Mouse (Mus musculus) hindbrain, embryonic 15.5 days (tissue): Measurements from ENCODE around the gene Ifi47. TPM values are rescaled to one million over a fixed set of nuclear protein-coding genes. Genes with fewer than 3 reads are reported as not detected.

Experiments used
- ATAC-seq: fragments of 200-750 bp; cut with Nextera tagmentation; 2 replicates; pipeline ENCODE4 v1.8.0; 2017; ENCODE audit warnings: low read depth, moderate number of reproducible peaks, moderate TSS enrichment; ENCODE audit not compliant: low FRiP score
- H3K27ac ChIP-seq: fragments of 300-500 bp; sonication (generic); replicated peaks from 2 replicates; pipeline ENCODE4 v1.5.1; 2015; ENCODE audit warnings: mild to moderate bottlenecking, inconsistent platforms
- H3K27me3 ChIP-seq: fragments of 300-500 bp; sonication (generic); 2 replicates; pipeline ENCODE4 v1.6.1; 2015; ENCODE audit warnings: control low read depth, inconsistent platforms
- H3K36me3 ChIP-seq: fragments of 300-500 bp; sonication (generic); 2 replicates; pipeline ENCODE4 v1.6.1; 2015; ENCODE audit warnings: control low read depth, inconsistent platforms
- H3K4me1 ChIP-seq: fragments of 300-500 bp; sonication (generic); replicated peaks from 2 replicates; pipeline ENCODE4 v1.6.1; 2015; ENCODE audit warnings: control low read depth, inconsistent platforms
- H3K4me2 ChIP-seq: fragments of 300-500 bp; sonication (generic); 2 replicates; pipeline ENCODE4 v1.6.1; 2015; ENCODE audit warnings: moderate library complexity, mild to moderate bottlenecking, inconsistent platforms
- H3K4me3 ChIP-seq: fragments of 300-500 bp; sonication (generic); 2 replicates; pipeline ENCODE4 v1.5.1; 2015; ENCODE audit warnings: mild to moderate bottlenecking, inconsistent platforms
- H3K9ac ChIP-seq: fragments of 300-500 bp; sonication (generic); 2 replicates; pipeline ENCODE4 v1.6.1; 2015; ENCODE audit warnings: inconsistent platforms
- H3K9me3 ChIP-seq: fragments of 300-500 bp; sonication (generic); 2 replicates; pipeline ENCODE4 v1.6.1; 2016; ENCODE audit warnings: control low read depth, inconsistent platforms
- WGBS: fragments of 180-500 bp; shearing (Covaris S2); methylation state at CpG from one replicate; pipeline ENCODE4 v1.1.7; 2015; 5-methylcytosine and 5-hydroxymethylcytosine counted together
- polyA plus RNA-seq: library from polyadenylated mRNA; unstranded; fragments of >200 nt; fragmentation: Nextera tagmentation; extraction: Ambion mirVana; gene quantifications from 2 replicates; pipeline ENCODE4 v1.2.1, GENCODE M21; 2015

The Ifi47 gene
- polyA plus RNA-seq, 1 experiment from 2014 or later = 0.52 TPM

DNA sequence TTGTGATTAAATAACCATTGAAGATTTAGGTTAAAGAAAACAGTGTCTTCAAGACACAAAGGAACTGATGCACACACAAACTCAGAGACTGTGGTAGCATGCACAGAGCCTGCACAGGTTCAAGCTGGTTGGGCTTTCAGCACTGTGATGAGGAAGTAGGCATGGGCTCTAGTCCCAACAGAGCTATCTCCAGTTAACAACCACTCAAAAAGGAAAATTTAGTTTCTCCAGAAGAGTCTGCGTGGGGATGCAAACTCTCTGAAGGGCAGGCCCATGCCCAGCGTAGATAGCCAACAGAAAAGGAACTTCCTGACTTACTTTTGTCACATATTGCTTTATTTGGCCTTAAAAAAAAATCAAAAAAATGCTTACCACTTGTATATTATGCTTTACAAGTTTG lies 16.4 kb downstream of the Ifi47 start:
- Histone ChIP-seq H3K4me2 (no peak overlapping the region), H3K4me1 (no peaks in the 10 kb centered on the region), H3K27me3 (no peaks in the 10 kb centered on the region), H3K9me3 (no peaks in the 10 kb centered on the region), H3K4me3 (no peak overlapping the region), H3K27ac (no peak overlapping the region), H3K9ac (no peak overlapping the region), H3K36me3 (no peaks in the 10 kb centered on the region)
- 99% methylated on average over 2 of the region's 2 CpGs for WGBS
- no peak for ATAC-seq

DNA sequence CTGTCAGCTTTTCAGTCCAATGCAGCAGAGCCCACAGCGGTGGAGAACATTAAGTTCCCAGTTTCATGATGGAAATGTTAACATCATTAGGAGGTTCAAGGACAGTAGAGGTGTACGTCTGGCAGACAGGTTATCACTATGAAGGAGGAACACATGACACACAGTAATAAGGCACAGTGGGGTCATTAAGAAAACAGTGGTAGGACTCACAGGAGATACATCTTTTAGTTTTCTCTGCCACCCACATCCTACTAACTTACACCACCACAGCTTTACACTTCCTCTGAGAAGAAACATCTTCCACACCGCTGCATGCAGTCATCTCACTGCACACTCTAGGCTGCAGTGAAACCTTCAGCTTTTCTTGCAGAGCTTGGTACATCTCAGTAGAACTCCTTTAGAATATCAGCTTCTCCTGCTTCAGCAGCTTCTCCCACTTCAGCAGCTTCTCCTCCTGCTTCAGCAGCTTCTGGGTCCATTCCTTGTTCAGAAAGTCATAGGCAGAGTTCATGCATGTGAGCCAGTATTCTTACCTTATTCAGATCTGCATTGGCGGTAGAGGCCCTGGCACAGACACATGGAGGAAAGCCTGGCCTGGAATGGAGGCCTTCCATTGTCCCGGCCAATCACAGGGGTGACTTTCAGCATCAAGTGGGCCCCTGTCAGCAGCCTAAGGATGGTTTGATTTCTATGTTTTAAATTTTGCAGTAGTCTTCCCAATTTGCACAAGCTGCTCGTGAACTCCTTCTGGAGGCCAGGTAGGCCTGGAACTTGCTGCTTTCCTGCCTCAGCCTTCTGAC lies 17.7 kb downstream of the Ifi47 start:
- H3K27me3 ChIP-seq = no peaks in the 10 kb centered on the region
- H3K9me3 ChIP-seq = no peaks in the 10 kb centered on the region
- H3K4me1 ChIP-seq = no peaks in the 10 kb centered on the region
- no peak overlapping the region for H3K4me2 ChIP-seq
- no peak for ATAC-seq
- H3K9ac ChIP-seq = no peak overlapping the region
- H3K36me3 ChIP-seq = no peaks in the 10 kb centered on the region
- 89% methylated on average over 6 of the region's 6 CpGs for WGBS
- H3K27ac ChIP-seq = no peak overlapping the region
- no peak overlapping the region for H3K4me3 ChIP-seq

DNA sequence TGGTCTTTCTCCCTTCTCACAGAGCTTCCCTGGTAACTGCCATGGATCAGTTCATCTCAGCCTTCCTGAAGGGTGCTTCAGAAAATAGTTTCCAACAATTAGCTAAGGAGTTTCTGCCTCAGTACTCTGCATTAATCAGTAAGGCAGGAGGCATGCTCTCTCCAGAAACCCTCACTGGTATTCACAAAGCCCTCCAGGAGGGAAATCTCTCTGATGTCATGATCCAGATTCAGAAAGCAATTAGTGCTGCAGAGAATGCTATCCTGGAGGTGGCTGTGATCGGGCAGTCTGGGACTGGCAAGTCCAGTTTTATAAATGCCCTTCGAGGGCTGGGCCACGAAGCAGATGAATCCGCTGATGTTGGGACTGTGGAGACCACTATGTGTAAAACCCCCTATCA lies 19.0 kb downstream of the Ifi47 start:
- Histone ChIP-seq H3K9me3 (no peaks in the 10 kb centered on the region), H3K9ac (no peak overlapping the region), H3K4me1 (no peaks in the 10 kb centered on the region), H3K36me3 (no peaks in the 10 kb centered on the region), H3K4me3 (no peak overlapping the region), H3K27me3 (no peaks in the 10 kb centered on the region), H3K4me2 (no peak overlapping the region), H3K27ac (no peak overlapping the region)
- 81% methylated on average over 4 of the region's 4 CpGs for WGBS
- ATAC-seq = no peak

DNA sequence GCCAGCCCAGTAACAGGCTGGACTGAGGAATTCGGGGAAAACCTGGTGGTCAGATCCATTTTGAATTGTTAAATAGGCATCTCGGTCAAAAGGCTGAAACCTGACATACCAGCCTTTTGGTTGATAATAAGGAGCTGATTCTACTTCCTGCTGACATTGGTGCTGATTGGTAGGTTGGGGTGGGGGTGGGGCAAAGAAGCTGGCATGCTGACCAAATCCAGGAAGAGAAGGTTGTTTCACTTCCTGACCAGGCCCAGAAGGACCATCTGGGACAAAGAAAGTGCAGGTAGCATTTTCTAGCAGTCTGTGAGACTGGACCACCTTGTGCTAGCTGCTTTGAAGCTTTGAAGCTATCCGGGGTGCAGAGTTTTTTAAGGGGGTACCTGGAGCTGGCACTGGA lies 24.0 kb downstream of the Ifi47 start:
- Histone ChIP-seq H3K9ac (no peak overlapping the region), H3K9me3 (no peaks in the 10 kb centered on the region), H3K4me2 (no peak overlapping the region), H3K27me3 (no peaks in the 10 kb centered on the region), H3K4me1 (no peaks in the 10 kb centered on the region), H3K27ac (no peak overlapping the region), H3K4me3 (no peak overlapping the region), H3K36me3 (no peaks in the 10 kb centered on the region)
- WGBS = 91% methylated on average over 3 of the region's 3 CpGs
- no peak for ATAC-seq

DNA sequence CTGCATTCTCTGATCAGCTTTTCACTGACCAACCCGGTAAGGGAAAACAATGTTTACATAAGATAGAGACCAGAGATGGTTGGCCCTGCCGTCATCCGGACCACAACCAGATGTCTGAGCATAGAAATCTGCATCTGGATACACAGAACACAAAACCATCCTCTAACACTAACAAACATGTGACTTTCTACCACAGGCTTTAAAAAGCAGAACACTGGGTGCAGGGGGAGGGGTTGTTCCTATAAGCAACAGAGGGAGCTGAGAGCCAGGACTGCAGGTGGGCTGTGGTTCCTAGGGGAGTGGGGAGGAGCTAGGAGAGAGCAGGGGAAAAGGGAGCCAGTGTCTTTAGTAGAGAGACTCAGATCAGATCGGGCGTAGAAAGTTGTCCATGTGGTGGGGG lies 25.1 kb downstream of the Ifi47 start:
- ATAC-seq = no peak
- H3K27ac ChIP-seq = no peak overlapping the region
- 67% methylated on average over 5 of the region's 5 CpGs for WGBS
- H3K36me3 ChIP-seq = no peaks in the 10 kb centered on the region
- H3K9me3 ChIP-seq = no peaks in the 10 kb centered on the region
- H3K4me1 ChIP-seq = no peaks in the 10 kb centered on the region
- H3K9ac ChIP-seq = no peak overlapping the region
- H3K27me3 ChIP-seq = no peaks in the 10 kb centered on the region
- no peak overlapping the region for H3K4me3 ChIP-seq
- no peak overlapping the region for H3K4me2 ChIP-seq

DNA sequence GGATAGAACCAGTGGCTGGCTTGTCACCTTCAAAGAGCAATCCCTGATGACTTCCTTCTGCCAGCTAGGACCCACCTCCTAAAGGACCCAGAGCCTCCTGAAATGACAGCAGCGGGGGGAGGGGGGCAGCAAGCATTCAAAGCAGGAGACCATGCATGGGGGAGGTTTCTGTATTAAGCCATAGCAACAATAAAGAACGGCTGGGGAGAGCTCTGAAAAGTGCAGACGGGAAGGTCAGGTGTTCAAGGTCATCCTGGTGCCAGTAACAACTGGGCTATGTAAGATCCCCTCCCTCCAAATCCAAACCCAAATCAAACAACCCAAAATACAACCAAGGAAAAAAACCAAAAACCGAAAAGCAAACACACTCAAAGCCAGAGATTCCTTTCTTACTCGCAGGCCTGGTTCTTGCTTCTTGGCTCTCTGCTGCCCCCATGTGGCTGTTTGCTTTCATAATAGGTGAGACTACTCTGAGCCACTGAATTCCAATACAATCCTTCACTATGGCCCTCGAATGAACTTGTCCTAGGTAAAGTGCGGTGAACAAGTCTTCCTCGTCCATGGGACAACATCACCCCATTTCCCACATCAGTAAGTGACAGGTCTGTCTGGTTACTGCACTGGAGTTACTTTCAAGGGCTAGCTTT lies 26.8 kb downstream of the Ifi47 start:
- Histone ChIP-seq H3K4me3 (no peak overlapping the region), H3K9ac (no peak overlapping the region), H3K4me1 (no peaks in the 10 kb centered on the region), H3K27me3 (no peaks in the 10 kb centered on the region), H3K27ac (no peak overlapping the region), H3K4me2 (0 out of 2 replicates have a peak overlapping the region, but pooled peaks have one; percentile 13), H3K9me3 (no peaks in the 10 kb centered on the region), H3K36me3 (no peaks in the 10 kb centered on the region)
- WGBS = 16% methylated on average over 8 of the region's 8 CpGs
- ATAC-seq = peak; percentile 87; the same call in 1 of the 2 replicates

DNA sequence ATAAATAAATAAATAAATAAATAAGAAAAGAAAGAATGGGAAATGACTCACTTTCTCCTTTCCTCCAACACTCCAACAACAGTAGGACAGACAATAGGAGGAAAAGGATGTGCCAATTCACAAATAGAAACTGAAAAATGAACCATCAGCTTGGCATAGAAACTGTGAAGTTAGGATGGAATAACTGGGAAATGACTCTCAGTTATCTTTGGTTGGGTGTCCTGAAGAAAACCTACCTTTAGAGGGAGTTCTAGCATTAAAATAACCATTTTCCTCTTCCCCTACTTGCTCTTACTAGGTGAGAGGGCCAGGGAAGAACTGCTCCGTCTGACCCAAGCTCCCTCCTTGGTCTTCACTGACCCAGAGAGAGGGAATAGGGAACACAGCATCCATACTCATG lies 29.4 kb downstream of the Ifi47 start:
- no peaks in the 10 kb centered on the region for H3K9me3 ChIP-seq
- no peaks in the 10 kb centered on the region for H3K36me3 ChIP-seq
- H3K4me2 ChIP-seq = no peak overlapping the region
- H3K27ac ChIP-seq = no peak overlapping the region
- no peak overlapping the region for H3K4me3 ChIP-seq
- no peaks in the 10 kb centered on the region for H3K27me3 ChIP-seq
- 93% methylated on average over 1 of the region's 1 CpGs for WGBS
- no peak for ATAC-seq
- no peaks in the 10 kb centered on the region for H3K4me1 ChIP-seq
- H3K9ac ChIP-seq = no peak overlapping the region

DNA sequence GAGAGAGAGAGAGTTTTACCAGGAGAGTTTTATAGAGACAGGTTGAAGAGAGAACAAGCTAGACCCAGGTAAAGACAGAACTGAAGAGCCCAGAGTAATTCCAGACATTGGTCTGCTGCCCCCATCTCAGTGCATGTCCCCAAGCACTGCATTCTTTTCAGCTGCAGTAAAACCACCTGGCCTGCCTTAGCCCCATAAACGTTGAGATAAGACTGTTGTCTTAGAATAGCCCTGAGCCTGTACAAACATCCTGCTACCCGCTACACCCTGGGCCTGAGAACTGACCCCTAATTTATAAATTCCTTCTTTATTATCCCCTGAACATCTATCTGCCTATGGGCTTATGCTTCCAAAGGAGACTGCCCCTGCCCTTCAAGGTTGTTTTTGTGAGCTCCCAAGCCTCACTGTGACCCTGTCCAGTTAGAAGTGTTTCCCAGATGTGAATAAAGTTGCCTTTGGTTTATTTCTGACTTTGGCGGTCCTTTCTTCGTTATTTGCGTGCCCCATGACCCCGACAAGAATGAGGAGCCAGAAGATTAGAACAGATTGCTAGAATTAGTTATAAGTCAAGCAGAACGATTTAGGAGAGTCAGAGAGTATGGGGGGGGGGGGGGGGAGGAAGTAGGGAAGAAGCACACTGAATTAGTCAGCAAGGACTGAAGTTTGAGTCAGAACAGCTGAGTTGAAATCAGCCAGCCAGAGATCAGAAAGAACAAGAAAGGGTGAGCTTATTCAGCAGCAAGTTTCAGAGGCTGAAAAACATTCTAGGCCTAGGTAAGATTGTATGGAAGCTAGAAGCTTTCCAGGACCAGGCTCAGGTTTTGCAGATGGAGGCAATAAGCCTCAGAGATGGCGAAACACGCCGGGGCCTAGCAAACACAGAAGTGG lies 31.5 kb downstream of the Ifi47 start:
- no peak overlapping the region for H3K27ac ChIP-seq
- no peaks in the 10 kb centered on the region for H3K9me3 ChIP-seq
- no peaks in the 10 kb centered on the region for H3K36me3 ChIP-seq
- H3K27me3 ChIP-seq = no peaks in the 10 kb centered on the region
- H3K4me2 ChIP-seq = no peak overlapping the region
- no peaks in the 10 kb centered on the region for H3K4me1 ChIP-seq
- H3K4me3 ChIP-seq = no peak overlapping the region
- ATAC-seq = no peak
- WGBS = 80% methylated on average over 10 of the region's 10 CpGs
- no peak overlapping the region for H3K9ac ChIP-seq

DNA sequence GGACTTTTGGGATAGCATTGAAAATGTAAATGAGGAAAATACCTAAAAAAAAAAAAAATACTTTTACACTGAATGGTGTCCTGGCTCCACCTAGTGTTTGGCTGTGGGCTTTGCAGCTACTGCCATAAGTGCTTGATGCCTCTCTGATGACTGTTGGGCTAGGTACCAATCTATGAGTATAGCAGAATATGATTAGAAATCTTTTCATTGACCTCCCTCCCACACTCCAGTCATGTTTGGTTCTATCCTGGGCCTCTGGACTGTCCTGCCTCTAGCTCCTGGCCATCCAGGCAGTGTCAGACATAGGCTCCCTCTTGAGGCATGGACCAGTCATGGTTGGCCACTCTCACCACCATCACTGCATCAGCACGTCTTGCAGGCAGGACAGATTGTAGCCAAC lies 32.4 kb downstream of the Ifi47 start:
- Histone ChIP-seq H3K27me3 (no peaks in the 10 kb centered on the region), H3K9ac (no peak overlapping the region), H3K9me3 (no peaks in the 10 kb centered on the region), H3K36me3 (no peaks in the 10 kb centered on the region), H3K4me3 (no peak overlapping the region), H3K4me1 (no peaks in the 10 kb centered on the region), H3K27ac (no peak overlapping the region), H3K4me2 (no peak overlapping the region)
- ATAC-seq = no peak
- WGBS = 59% methylated on average over 1 of the region's 1 CpGs

DNA sequence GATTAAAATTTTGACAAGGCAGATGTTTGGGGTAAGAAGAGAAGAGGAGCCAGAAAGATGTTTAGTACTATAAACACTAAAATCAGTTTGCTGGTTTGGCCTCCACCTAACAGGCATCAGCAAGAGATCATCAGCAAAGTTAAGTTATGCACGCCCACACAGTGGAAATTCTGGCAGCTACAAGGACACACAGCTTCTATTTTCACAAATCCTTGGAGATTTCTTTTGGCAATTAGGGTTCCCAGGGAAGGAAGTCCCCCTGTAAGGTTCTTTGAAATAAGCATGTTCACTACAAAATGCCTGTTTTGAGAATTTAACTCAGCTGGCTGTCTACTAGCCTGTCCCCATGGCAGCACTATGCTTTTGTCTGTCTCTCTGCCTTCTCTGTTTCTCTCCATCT lies 34.6 kb downstream of the Ifi47 start:
- H3K4me2 ChIP-seq = no peak overlapping the region
- no peak overlapping the region for H3K4me3 ChIP-seq
- 79% methylated on average over 1 of the region's 1 CpGs for WGBS
- no peaks in the 10 kb centered on the region for H3K36me3 ChIP-seq
- no peak overlapping the region for H3K27ac ChIP-seq
- ATAC-seq = no peak
- H3K9me3 ChIP-seq = no peaks in the 10 kb centered on the region
- no peak overlapping the region for H3K9ac ChIP-seq
- no peaks in the 10 kb centered on the region for H3K4me1 ChIP-seq
- H3K27me3 ChIP-seq = no peaks in the 10 kb centered on the region

DNA sequence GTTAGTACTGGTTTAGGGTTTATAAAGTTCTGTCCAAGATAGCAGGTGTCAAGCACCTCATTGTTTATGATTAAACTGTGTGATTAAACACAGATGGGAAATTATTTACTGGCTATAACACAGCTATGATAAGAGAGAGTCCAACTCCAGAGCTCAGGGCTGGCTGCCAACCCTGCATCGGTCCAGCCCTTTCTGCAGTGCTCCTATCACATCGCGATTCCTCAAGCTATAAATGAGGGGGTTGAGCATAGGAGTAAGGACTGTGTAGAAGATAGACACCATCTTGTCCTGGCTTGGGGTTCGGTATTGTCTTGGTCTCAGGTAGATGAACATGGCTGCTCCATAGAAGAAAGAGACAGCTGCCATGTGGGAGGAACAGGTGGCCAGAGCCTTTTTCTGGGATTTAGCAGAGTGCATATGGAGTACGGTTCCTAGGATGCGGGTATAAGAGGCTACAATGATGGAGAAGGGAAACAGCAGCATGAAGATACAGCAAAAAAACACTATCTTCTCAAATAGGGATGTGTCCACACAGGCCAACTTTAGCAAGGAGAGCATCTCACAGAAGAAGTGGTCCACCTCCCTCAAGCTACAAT lies 36.3 kb downstream of the Ifi47 start:
- 89% methylated on average over 6 of the region's 6 CpGs for WGBS
- no peak overlapping the region for H3K4me2 ChIP-seq

DNA sequence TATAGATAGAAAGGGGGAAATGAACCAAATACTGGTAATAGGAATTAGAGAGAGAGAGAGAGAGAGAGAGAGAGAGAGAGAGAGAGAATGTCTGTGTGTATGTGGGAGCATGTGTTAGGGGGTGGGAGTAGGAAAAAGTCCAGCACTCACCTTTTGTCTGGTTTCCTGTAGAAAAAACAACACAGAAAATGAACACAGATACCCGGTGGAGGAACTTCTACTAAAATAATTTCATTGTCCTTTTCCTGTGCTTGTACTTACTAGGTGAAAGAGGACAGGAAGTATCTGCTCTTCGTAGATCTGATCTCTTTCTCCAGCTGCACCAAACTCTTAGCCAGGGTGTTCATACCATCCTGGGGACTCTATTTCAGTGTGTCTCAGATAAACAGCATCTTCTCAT lies 37.8 kb downstream of the Ifi47 start:
- no peaks in the 10 kb centered on the region for H3K4me1 ChIP-seq
- no peaks in the 10 kb centered on the region for H3K36me3 ChIP-seq
- H3K4me3 ChIP-seq = no peak overlapping the region
- no peaks in the 10 kb centered on the region for H3K27me3 ChIP-seq
- H3K4me2 ChIP-seq = no peak overlapping the region
- H3K9ac ChIP-seq = no peak overlapping the region
- H3K9me3 ChIP-seq = no peaks in the 10 kb centered on the region
- 77% methylated on average over 2 of the region's 2 CpGs for WGBS
- ATAC-seq = no peak
- H3K27ac ChIP-seq = no peak overlapping the region

More for the DNA sequence above, 36.3 kb downstream of the Ifi47 start:
- Histone ChIP-seq H3K36me3 (no peaks in the 10 kb centered on the region), H3K9ac (no peak overlapping the region), H3K4me1 (no peaks in the 10 kb centered on the region), H3K27me3 (no peaks in the 10 kb centered on the region), H3K9me3 (no peaks in the 10 kb centered on the region), H3K4me3 (no peak overlapping the region), H3K27ac (no peak overlapping the region)
- ATAC-seq = no peak
